Mouse (Mus musculus): ENCODE results near the gene Psd.

Psd gene

DNA sequence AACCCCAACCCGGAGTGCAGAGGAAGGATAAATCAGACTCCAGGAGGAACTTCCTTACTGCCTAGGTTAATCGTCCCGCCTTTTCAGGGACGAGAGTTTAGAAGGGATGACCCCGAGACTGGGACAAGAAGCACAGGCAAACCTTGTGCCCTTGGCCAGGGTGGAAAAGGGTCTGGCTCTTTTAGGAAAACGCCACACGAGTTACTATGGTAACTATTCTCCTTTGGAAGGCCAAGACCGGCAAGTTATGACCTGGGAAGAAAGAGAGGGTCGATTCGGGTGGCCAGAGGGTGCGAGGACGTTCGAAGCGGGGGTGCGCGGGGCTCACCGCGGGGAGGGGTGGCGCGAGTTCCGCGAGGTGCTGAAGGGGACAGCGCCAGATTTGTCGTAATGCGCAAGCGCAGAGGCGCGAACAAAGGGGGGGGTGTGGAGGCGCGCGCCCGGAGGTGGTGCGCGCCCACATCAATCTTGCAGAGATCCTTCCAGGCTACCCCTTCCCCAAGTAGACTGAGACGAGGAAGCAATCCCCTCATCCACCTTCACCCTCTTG lies at the start of gene Psd:
Gene Psd (minus strand): TSS at position 401 of the 550 bp plus-strand sequence.
- peak; percentile 52 to 70 for DNase-seq (ENCODE audit: low spot score in 2 of 2)

DNA sequence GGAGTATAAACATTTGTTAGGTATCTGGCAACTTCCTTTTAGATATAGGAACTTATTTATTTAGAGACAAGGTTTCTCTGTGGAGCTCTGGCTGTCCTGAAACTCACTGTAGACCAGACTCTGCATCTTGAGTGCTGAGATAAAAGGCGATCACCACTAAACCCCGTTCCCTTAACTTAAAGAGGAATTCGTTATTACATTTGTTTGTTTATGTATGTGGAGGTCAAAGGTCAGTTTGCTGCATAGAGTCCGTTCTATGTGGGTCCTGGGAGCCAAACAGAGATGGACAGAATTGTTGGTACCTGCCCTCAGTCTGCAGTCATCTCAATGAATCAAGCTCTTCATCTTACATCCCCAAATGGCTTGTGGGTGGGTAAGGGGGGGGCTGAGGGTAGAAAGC lies 48.9 kb upstream of the Psd start:
- DNase-seq (ENCODE audit: low spot score in 2 of 2), result no peak

DNA sequence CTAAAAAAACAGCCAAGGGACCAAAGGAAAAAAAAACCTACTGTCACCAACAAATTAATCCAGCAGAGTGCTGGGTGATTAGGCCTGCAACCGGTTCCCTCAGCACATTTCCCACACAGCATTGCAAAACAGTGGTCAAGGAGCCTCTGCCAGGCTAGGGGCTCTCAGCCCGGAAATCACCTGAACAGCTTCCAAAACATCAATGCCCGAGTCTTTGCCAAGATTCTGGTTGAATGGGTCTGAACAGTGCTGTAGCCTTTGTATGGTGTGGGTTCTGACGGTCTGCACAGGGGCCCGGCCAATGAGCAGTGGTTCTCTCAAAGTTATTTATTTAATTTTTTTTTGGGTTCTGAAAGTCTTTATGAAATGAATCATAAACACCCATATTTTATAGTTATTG lies 48.5 kb upstream of the Psd start:
- DNase-seq (ENCODE audit: low spot score in 2 of 2), result no peak

DNA sequence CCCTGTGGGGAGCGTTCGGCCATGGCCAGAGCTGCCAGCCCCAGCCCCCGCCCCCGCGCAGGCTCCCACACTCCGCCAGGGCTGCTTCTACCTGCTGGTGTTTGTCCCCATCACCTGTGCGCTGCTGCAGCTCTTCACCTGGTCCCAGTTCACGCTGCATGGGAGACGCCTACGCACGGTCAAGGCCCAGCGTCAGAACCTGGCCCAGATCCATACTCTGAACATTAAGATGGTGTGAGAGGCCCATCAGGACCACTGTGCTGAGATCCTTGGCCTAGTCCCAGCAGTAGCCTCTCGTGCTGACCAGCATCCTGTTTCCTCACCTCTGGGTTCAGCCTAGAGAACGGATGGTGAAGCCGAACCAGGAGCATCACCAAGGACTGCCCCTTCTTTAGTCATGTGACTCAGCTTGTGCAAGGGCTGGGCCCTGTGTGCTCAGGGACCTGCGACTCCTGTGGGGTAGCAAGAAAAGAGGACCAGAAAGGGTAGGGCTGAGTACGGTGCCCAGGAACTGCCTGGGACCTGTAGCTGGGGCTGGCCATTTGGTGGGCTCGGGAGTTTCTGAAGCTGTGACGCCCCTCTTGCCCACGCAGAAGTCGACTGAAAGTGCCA lies 47.6 kb upstream of the Psd start:
- DNase-seq (ENCODE audit: low spot score in 2 of 2), result no peak

DNA sequence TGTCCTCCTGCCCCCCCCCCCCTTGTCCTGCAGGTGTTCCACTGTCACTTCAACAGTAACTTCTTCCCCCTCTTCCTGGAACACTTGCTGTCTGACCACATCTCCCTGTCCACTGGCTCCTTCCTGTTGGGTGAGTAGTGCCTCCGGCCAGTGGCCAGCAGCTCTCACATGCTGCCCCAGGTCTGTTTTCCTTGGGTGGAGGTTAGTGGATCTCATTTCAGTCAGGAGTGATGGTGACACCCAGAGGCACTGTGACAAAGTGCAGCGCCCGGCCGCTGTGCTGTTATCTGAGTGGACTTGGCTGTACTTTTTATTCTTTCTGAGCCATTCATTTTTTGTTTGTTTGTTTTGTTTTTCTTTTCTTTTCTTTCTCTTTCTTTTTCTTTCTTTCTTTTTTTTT lies 42.2 kb upstream of the Psd start:
- peak in 1 of 2 experiments; percentile 63 for DNase-seq (ENCODE audit: low spot score in 2 of 2)

DNA sequence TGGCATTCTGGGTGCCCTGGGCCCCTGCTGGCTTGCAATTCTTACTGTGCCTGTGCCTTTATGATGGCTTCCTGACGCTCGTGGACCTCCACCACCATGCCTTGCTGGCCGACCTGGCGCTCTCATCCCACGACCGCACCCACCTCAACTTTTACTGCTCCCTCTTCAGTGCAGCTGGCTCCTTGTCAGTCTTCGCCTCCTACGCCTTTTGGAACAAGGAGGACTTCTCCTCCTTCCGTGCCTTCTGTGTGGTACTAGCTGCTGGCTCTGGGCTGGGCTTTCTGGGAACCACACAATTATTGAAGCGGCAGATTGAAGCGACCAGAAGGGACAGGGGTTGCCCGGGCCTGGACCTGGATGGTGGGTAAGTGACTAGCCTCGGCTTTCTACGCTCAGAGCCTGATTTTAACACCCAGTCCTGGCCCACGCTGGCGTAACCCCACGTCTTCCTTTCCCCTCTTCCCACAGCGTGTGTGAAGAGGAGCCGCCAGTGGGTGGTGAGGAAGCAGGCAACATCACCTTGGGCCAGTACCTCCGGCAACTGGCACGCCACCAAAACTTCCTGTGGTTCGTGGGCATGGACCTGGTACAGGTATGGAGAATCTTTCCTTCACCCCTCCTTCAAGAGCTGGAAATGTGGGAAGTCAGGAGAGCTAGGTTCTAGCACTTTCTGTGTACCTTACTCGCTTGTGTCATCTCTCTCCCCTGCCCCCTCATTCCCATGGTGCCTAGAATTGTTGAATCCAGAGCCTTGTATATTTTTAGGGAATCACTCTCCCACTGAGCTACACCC lies 41.0 kb upstream of the Psd start:
- no peak for DNase-seq (ENCODE audit: low spot score in 2 of 2)

DNA sequence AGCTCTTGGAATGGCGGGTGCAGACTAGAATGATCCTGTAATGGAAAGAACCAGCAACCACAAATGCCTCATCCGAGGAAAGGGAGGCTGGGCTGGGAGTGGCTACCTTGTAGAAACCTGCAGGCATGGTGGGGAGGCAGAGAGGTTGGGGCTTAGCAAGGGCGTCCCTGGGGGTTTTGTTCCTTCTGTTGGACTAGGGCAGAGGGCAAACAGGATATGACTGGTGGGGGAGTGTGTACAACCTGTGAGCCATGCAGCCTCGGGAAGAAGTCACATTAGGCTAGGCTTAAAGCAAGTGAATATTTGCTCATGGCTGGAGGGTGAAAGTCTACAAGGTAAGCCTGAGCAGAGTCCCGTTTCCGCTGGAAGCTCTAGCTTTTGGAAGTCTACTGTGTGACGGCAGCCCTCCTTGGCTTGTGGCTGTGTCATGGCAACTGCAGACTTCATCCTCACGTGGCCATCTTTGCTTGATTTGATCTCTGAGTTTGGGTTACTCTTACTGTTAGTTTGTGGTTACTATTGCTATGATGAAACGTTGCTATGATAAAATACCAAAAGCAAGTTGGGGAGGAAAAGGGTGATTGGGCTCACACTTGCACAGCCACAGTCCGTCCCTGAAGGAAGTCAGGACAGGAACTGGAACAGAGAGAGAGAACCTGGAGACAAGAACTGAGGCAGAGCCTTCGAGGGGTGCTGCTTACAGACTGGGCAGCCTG lies 36.5 kb upstream of the Psd start:
- DNase-seq (ENCODE audit: low spot score in 2 of 2), result no peak

DNA sequence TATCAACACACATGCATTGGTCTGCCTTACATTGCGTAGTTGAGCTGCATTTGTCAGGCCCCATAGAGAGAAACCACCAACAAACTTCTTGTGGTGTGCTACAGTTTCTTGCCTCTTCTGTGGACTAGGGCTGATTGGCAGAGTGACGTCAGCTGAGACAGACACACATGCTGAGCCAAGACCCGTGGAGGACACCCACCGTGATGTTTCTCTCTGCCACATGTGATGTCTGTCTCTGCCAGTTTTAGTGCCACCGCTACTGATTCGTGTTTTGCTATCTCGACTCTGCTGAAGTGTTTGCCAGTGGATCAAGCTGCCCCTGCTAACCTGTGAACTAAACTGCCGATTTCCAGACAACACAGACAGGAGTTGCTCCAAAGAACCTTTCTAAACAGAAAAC lies 35.1 kb upstream of the Psd start:
- DNase-seq (ENCODE audit: low spot score in 2 of 2), result no peak

DNA sequence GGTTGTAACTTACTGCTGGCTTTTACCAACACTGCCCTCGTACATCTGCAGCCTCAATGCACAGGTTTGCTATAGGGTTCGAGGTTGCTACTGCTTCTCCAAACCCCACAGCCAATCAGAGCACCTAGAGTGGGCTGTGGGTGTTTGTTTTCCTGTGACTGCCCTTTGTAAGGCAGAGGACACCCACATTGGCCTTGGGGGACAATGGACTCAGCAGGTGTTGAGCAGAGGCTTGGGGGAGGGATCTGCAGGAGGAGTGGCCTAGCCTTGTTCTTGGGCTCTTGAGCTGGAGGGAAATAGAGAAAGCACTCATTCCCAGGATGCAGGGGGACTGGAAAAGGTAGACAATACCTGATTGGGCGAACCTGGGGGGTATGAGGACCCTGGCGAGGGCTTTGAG lies 31.4 kb upstream of the Psd start:
- DNase-seq (ENCODE audit: low spot score in 2 of 2), result no peak

DNA sequence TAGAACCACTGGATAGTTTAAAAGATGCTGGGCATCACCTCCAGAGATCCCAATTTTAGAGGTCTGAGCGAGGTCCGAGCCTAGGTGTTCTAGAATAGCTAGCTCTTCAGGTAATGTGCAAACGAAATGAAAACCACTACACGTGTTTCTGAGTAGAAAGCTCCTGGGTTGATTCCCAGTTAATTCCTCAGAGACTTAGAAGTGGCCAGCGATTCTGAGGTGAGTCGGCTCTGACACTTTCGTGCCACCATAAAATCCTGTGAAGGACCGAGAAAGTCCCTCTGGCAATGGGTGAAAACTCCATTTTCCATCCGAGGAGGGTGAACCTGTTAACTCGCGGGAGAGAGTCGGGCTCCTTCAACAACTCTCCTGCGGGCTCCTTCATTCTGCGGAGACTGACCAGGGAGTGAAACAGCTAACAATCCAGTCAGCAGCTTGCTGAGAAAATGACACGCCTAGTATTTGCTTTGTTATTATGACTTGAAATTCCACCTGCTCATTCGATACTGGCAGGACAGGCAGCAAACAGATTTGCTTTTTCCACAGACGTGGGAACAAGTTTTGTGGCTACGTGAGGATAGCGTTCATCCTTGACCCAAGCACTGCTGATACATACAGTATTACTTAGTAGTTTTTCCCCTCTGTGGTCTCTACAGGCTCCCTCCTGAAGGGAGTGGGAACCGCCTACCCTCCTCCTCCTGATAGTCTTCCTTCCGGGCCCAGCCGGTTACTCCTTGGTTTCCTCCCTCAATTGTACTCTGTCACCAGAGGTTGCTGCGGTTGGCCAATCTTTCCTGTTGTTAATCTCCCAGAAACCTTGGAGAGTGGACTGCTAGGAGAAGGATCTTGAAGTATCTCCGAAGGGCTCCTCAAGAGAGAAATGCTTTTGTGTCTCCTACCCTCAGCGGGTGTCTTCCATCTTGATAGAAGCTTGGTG lies 30.7 kb upstream of the Psd start:
- no peak for DNase-seq (ENCODE audit: low spot score in 2 of 2)

DNA sequence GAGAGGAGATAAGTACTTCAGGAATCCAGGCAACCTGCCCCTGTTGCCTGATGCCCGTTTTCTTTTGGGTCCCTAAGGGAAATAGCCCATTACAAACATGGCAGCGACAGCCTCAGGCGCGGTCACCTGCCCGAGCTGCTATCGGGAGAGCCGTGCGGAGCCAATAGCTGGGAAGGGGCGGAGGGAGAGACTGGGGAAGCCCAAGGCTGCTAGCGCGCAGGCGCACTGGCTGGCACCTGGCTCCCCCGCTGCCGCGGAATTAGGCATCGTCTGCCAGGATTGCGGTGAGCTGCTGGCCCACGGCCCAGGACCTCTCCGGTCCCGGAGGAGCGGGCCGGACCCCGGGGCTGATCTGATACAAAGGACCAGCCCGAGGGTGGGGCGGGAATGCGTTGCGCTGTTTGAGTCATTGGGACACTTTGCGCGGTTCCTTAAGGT lies 29.8 kb upstream of the Psd start:
- peak; percentile 65 to 80 for DNase-seq (ENCODE audit: low spot score in 2 of 2)

DNA sequence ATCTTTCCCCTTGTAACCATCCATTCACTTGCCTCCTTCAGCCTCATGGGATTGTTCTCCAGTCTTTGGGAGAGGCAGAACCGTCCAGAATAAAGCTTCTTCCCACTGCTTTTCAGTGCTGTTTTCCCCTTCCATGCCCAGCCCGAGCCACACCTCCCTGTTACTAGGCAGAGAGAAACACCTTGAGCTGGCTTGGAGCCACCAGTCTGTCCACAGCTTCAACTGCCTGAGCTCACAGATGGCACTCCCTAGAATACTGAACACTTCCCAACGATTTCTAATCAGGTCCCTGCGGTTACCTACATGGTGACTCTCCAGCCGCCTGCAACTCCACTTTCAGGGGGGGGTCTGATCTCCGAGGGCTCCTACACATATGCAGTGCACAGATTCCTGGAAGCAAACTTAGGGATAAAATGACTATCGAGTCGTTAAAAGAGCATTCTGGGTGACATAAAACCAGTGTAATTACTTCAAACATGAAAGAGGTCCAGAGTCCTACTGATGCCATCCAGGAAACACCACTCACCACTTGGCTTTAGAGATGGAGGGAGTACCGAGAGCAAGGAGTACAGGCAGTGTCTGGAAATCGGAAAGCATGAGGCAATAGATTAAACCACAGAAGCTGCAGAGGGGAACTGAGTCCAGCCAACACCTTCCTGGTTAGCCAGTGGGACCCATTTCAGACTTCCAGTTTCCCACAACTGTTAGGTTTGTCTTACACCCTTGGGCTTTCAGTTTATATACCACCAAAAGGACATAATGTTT lies 23.4 kb upstream of the Psd start, which contains the start of gene 2310034G01Rik:
Gene 2310034G01Rik (minus strand): TSS at position 135 of the 765 bp plus-strand sequence.
- DNase-seq (ENCODE audit: low spot score in 2 of 2), result no peak

DNA sequence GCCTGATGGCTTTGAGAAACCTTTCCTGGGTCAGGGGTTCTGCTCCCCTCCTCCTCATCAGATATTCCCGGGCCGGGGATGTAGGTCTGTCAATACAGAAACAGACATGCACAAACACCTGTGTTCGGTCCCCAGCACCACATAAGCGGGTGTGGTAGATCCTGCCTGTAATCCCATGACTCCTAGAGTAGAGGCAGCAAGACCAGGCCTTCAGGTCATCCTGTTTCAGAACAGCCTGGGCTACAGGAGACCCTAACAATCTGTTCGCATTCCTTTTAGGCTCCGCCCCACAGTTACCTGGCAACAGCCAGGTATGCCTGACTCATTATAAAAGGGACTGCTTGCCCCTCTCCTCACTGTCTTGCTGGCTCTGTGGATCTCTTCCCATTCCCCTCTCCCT lies 22.6 kb upstream of the Psd start:
- DNase-seq (ENCODE audit: low spot score in 2 of 2), result no peak

DNA sequence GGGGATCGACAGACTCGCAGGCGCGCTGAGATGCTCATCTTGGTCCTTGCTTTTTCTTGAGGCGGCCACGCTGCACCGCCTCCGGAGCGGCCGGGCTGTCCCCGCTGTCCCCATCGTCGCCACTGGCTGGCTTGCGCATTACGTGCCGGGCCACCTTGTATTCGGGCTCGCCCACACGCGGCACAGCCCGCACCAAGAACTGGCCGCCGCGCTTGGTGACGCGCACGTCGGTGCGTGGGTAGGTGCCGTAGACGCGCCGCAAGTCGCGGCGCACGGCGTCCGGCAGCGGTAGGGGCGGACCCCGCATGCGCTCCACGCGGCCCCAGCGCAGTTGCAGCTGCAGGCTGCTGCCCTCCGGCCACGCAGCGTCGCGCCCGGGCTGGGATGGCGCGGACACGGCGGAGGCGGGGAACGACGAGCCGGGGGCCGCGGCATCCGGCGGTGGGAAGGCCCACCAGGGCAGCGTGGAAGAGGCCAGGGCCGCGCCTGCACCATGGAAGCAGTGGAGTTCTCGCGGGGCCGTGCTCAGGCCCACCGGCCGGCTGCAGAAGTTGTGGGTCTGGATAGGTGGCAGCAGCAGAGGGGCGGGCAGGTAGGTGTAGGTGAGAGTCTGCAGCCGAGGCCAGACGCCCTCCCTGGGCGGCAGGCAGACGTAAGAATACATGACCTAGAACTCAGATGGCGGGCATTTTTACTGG lies 22.0 kb upstream of the Psd start:
- DNase-seq (ENCODE audit: low spot score in 2 of 2), result peak in 1 of 2 experiments; percentile 71

DNA sequence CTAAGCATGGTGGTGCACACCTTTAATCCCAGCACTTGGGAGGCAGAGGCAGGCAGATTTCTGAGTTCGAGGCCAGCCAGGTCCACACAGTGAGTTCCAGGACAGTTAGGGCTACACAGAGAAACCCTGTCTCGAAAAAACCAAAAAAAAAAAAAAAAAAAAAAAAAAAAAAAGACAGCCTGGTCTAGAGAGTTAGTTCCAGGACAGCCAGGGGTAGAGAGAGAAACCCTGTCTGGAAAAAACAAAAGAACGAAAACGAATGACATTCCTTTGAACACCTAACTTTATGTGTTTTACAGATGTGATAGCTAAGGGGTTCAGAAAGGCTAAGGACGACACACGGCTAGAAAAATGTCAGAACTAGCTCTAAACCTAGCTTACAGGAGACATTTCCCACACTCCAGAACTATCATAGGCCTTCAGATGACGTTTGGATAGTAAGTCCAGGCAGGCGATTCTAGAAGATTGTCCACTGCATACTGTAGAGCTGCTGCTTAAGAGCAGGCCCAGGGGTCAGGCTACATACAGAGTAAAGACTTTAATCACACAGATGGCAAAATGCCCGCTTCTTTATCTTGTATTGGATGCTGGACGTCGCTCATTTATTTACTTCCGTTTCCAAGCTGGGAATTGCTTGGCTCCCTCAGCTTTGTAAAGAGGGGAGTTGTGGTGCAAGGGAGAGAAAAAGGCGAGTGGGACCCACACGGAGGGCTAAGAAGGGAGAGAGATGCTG lies 21.1 kb upstream of the Psd start:
- no peak for DNase-seq (ENCODE audit: low spot score in 2 of 2)

DNA sequence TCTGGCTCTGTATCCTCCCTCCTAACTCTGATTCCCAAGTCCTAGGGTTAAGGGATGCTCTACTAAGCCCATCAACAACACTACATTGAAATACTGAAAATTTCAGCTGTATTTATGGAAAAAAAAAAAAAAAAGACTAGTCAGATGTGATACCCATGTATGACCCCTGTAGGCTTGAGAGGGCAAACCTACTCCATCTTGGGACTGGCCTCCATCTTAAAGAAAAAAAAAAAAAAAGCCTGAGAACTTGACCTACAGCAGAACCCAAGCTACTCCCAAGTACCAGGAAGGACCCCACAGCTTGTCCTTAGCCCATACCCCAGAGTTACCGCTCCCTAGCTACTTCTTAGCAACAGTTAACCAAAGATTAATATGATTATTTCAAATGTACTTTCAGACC lies 20.2 kb upstream of the Psd start:
- DNase-seq (ENCODE audit: low spot score in 2 of 2), result no peak

DNA sequence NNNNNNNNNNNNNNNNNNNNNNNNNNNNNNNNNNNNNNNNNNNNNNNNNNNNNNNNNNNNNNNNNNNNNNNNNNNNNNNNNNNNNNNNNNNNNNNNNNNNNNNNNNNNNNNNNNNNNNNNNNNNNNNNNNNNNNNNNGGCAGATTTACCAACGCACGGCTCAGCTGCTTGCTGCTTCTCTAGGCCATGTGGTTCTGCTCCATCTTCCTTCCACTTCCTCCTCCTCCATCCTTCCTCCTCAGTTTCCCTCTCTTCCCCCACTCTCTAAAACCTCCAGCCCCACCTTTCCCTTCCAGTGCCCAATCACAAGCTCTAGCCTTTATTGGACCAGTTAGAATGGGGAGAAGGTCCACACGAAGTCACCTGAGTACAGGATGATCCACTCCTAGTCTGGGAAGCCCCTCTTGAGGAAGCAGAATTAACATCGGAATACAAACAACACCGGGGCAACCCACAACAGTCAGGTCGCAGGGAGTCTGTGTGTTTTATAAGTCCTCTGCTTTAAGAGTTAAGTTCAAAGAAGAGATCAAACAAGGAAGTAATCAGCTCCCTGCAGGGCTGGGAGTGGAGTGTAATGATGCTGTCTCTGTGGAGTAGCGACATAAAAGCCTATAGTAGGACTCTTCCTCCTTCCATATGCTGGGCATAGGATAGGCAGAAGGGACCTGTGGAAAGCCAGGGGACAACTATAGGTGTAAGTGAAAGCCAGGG lies 17.9 kb upstream of the Psd start:
- no peak for DNase-seq (ENCODE audit: low spot score in 2 of 2)

DNA sequence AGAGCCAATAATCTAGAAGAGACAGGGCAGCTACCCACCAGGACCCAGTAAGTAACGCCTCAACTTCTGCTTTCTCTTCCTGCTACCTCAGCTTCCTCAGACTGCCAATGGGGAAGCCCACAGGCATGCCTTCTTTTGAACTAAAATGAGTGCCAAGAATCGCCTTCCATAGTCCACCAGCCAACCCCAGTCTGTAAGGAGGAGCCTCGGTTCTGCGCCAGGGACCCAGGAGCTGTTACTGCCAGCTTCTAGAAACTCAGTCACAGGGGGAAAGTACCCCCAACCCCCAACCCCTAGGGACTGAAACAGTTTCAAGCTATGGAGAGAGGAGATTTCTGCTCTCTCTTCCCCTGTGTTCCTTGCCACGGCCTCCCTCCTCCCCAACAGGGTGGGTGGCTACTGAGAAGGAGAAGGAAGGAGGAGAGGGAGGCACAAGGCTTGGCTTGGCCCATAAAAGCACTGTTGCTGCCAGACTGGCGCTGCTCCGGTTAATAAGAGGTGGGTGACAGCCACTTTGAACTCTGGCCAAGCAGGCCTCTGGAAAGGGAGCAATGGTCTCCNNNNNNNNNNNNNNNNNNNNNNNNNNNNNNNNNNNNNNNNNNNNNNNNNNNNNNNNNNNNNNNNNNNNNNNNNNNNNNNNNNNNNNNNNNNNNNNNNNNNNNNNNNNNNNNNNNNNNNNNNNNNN lies 12.5 kb upstream of the Psd start:
- peak; percentile 50 to 59 for DNase-seq (ENCODE audit: low spot score in 2 of 2)

All from spleen, postnatal 10 days (tissue).